Mouse (Mus musculus) hindbrain, embryonic 10.5 days (tissue): ENCODE data around the gene Naxe. TPM values are rescaled to one million over a fixed set of nuclear protein-coding genes. Genes with fewer than 3 reads are reported as not detected.

Experiments
- DNase-seq: peaks from one replicate; pipeline ENCODE4 v3.0.0-alpha.2; 2017; ENCODE audit warnings: low spot score
- H3K27ac ChIP-seq: fragments of 300-500 bp; sonication (generic); 2 replicates; pipeline ENCODE4 v1.5.1; 2016; ENCODE audit warnings: mild to moderate bottlenecking, moderate library complexity
- H3K27me3 ChIP-seq: fragments of 300-500 bp; sonication (generic); 2 replicates; pipeline ENCODE4 v1.6.1; 2016; ENCODE audit warnings: mild to moderate bottlenecking; ENCODE audit not compliant: poor library complexity, insufficient read depth, severe bottlenecking
- H3K36me3 ChIP-seq: fragments of 300-500 bp; sonication (generic); 2 replicates; pipeline ENCODE4 v1.6.1; 2016; ENCODE audit warnings: mild to moderate bottlenecking, moderate library complexity
- H3K4me1 ChIP-seq: fragments of 300-500 bp; sonication (generic); replicated peaks from 2 replicates; pipeline ENCODE4 v1.6.1; 2016; ENCODE audit warnings: mild to moderate bottlenecking
- H3K4me3 ChIP-seq: fragments of 300-500 bp; sonication (generic); 2 replicates; pipeline ENCODE4 v1.5.1; 2016; ENCODE audit warnings: mild to moderate bottlenecking, moderate library complexity
- H3K9me3 ChIP-seq: fragments of 300-500 bp; sonication (generic); 2 replicates; pipeline ENCODE4 v1.6.1; 2016; ENCODE audit warnings: mild to moderate bottlenecking, moderate library complexity
- WGBS: fragments of 180-500 bp; shearing (Covaris S2); methylation state at CpG from one replicate; pipeline ENCODE4 v1.1.7; 2016; 5-methylcytosine and 5-hydroxymethylcytosine counted together
- polyA plus RNA-seq: library from polyadenylated mRNA; unstranded; fragments of >200 nt; fragmentation: Nextera tagmentation; extraction: Ambion mirVana; gene quantifications from 2 replicates; pipeline ENCODE4 v1.2.1, GENCODE M21; 2016

Gene Naxe
- polyA plus RNA-seq, 1 experiment from 2014 or later, result 142 TPM

GRCm38 (mm10) chr3:88082663-88083062 lies 24.4 kb upstream of the Naxe start:
- Histone ChIP-seq H3K27me3 (peaks cover 3% of the 10 kb centered on the region; the same call in 1 of the 2 replicates), H3K9me3 (no peaks in the 10 kb centered on the region), H3K36me3 (peaks cover 36% of the 10 kb centered on the region), H3K4me3 (peak overlapping the region; percentile 69), H3K27ac (no peak overlapping the region), H3K4me1 (peaks cover 21% of the 10 kb centered on the region)
- no peak for DNase-seq
- 30% methylated on average over 4 of the region's 4 CpGs for WGBS

- H3K4me3 ChIP-seq, result peak overlapping the region; percentile 69
- H3K36me3 ChIP-seq, result peaks cover 35% of the 10 kb centered on the region
- peaks cover 3% of the 10 kb centered on the region; the same call in 1 of the 2 replicates for H3K27me3 ChIP-seq
- H3K9me3 ChIP-seq, result no peaks in the 10 kb centered on the region
- DNase-seq, result peak; percentile 11
- WGBS, result 5% methylated on average over 13 of the region's 13 CpGs
- peak overlapping the region; percentile 82 for H3K27ac ChIP-seq
- peaks cover 23% of the 10 kb centered on the region for H3K4me1 ChIP-seq
Observed at GRCm38 (mm10) chr3:88082224-88082618, 23.9 kb upstream of the Naxe start.

- peaks cover 30% of the 10 kb centered on the region for H3K36me3 ChIP-seq
- peak within 1 kb of the TSS; percentile 82 for H3K27ac ChIP-seq
- peak within 1 kb of the TSS; percentile 69 for H3K4me3 ChIP-seq
- H3K4me1 ChIP-seq, result peaks cover 23% of the 10 kb centered on the region
- H3K27me3 ChIP-seq, result peaks cover 3% of the 10 kb centered on the region; the same call in 1 of the 2 replicates
- peak; percentile 86 for DNase-seq
- 20% methylated on average over 33 of the region's 33 CpGs for WGBS
- no peaks in the 10 kb centered on the region for H3K9me3 ChIP-seq
Observed at GRCm38 (mm10) chr3:88081345-88082223, 23.3 kb upstream of the Naxe start, which contains the start of gene Iqgap3. TSS of gene Iqgap3 (plus strand) at chr3:88081971.

- peaks cover 22% of the 10 kb centered on the region for H3K4me1 ChIP-seq
- no peak within 1 kb of the TSS for H3K27ac ChIP-seq
- H3K27me3 ChIP-seq, result peaks cover 3% of the 10 kb centered on the region
- DNase-seq, result no peak
- no peak within 1 kb of the TSS for H3K4me3 ChIP-seq
- no peaks in the 10 kb centered on the region for H3K36me3 ChIP-seq
- 80% methylated on average over 4 of the region's 4 CpGs for WGBS
- no peaks in the 10 kb centered on the region for H3K9me3 ChIP-seq
Observed at GRCm38 (mm10) chr3:88078204-88078603, 19.9 kb upstream of the Naxe start, which contains the start of gene Ttc24. TSS of gene Ttc24 (minus strand) at chr3:88078304.

- no peak overlapping the region for H3K4me3 ChIP-seq
- no peak for DNase-seq
- H3K4me1 ChIP-seq, result peaks cover 14% of the 10 kb centered on the region
- 39% methylated on average over 8 of the region's 8 CpGs for WGBS
- H3K36me3 ChIP-seq, result no peaks in the 10 kb centered on the region
- peaks cover 9% of the 10 kb centered on the region for H3K27me3 ChIP-seq
- no peak overlapping the region for H3K27ac ChIP-seq
- no peaks in the 10 kb centered on the region for H3K9me3 ChIP-seq
Observed at GRCm38 (mm10) chr3:88077441-88077840, 19.1 kb upstream of the Naxe start.

- Histone ChIP-seq H3K27ac (no peak overlapping the region), H3K4me1 (peaks cover 6% of the 10 kb centered on the region; the same call in 1 of the 2 replicates), H3K9me3 (no peaks in the 10 kb centered on the region), H3K36me3 (no peaks in the 10 kb centered on the region), H3K4me3 (no peak overlapping the region), H3K27me3 (peaks cover 27% of the 10 kb centered on the region)
- DNase-seq, result no peak
- WGBS, result 81% methylated on average over 8 of the region's 8 CpGs
Observed at GRCm38 (mm10) chr3:88074766-88075165, 16.5 kb upstream of the Naxe start.

GRCm38 (mm10) chr3:88074351-88074750 lies 16.1 kb upstream of the Naxe start:
- WGBS, result 70% methylated on average over 2 of the region's 2 CpGs
- H3K27me3 ChIP-seq, result peaks cover 29% of the 10 kb centered on the region
- no peak overlapping the region for H3K27ac ChIP-seq
- H3K9me3 ChIP-seq, result no peaks in the 10 kb centered on the region
- H3K4me1 ChIP-seq, result peaks cover 6% of the 10 kb centered on the region; the same call in 1 of the 2 replicates
- H3K36me3 ChIP-seq, result no peaks in the 10 kb centered on the region
- no peak for DNase-seq
- H3K4me3 ChIP-seq, result no peak overlapping the region

- Histone ChIP-seq H3K4me1 (peaks cover 6% of the 10 kb centered on the region; the same call in 1 of the 2 replicates), H3K36me3 (no peaks in the 10 kb centered on the region), H3K27ac (no peak overlapping the region), H3K27me3 (peaks cover 29% of the 10 kb centered on the region), H3K4me3 (no peak overlapping the region), H3K9me3 (no peaks in the 10 kb centered on the region)
- 76% methylated on average over 2 of the region's 2 CpGs for WGBS
- no peak for DNase-seq
Observed at GRCm38 (mm10) chr3:88073631-88074030, 15.3 kb upstream of the Naxe start.

GRCm38 (mm10) chr3:88071783-88072182 lies 13.5 kb upstream of the Naxe start:
- Histone ChIP-seq H3K27ac (no peak overlapping the region), H3K36me3 (no peaks in the 10 kb centered on the region), H3K4me3 (no peak overlapping the region), H3K4me1 (peaks cover 4% of the 10 kb centered on the region; the same call in 1 of the 2 replicates), H3K27me3 (peaks cover 25% of the 10 kb centered on the region), H3K9me3 (no peaks in the 10 kb centered on the region)
- DNase-seq, result peak; percentile 89
- 4% methylated on average over 5 of the region's 5 CpGs for WGBS

- WGBS, result 52% methylated on average over 2 of the region's 2 CpGs
- peaks cover 4% of the 10 kb centered on the region; the same call in 1 of the 2 replicates for H3K4me1 ChIP-seq
- no peak for DNase-seq
Observed at GRCm38 (mm10) chr3:88068386-88068785, 10.1 kb upstream of the Naxe start.

GRCm38 (mm10) chr3:88057030-88057429 lies 1.3 kb downstream of the Naxe start:
- 87% methylated on average over 6 of the region's 6 CpGs for WGBS
- Histone ChIP-seq H3K27ac (no peak overlapping the region), H3K4me1 (peaks cover 22% of the 10 kb centered on the region), H3K4me3 (peak overlapping the region; percentile 79), H3K9me3 (no peaks in the 10 kb centered on the region), H3K36me3 (peaks cover 51% of the 10 kb centered on the region), H3K27me3 (no peaks in the 10 kb centered on the region)
- DNase-seq, result no peak

More at GRCm38 (mm10) chr3:88068386-88068785, 10.1 kb upstream of the Naxe start:
- H3K27me3 ChIP-seq, result peaks cover 25% of the 10 kb centered on the region
- no peak overlapping the region for H3K27ac ChIP-seq
- no peak overlapping the region for H3K4me3 ChIP-seq
- no peaks in the 10 kb centered on the region for H3K36me3 ChIP-seq
- H3K9me3 ChIP-seq, result no peaks in the 10 kb centered on the region

GRCm38 (mm10) chr3:88049532-88049931 lies 8.8 kb downstream of the Naxe start:
- Histone ChIP-seq H3K9me3 (no peaks in the 10 kb centered on the region), H3K4me3 (no peak overlapping the region), H3K27ac (no peak overlapping the region), H3K27me3 (no peaks in the 10 kb centered on the region), H3K4me1 (peaks cover 3% of the 10 kb centered on the region; the same call in 1 of the 2 replicates), H3K36me3 (peaks cover 67% of the 10 kb centered on the region)
- DNase-seq, result no peak
- 91% methylated on average over 3 of the region's 3 CpGs for WGBS
